Mouse (Mus musculus): ENCODE measurements around the gene Plekhg3. TPM values are rescaled to one million over a fixed set of nuclear protein-coding genes. Genes with fewer than 3 reads are reported as not detected.

The Plekhg3 gene
- 0.95 TPM for polyA plus RNA-seq (2017; shearing (Covaris generic))

DNA sequence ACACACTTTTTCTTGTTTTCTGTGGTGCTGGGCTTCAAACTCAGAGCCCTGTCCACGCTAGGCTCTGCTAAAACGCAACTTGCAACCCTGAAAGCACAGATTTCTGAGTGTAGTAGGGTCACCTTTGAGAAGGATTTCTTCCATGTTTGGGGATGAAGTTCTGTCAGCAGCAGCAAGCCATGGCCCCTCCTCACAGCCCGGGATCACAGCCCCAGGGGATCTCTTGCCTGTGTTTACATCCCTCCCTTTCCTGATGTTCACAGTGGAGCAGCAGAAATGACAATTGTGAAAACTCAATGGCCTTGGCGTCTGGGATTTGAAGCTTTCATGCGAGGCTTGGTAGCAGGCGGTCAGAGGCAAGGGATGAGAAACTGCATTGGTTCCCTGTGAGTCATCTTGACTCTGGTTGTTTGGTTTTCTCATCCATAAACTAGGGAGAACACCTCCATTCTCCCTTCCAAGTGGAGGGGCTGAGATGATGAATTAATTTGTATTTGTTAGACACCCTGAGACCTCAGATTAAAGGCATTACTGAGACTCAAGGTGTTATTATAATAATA lies at the start of gene Plekhg3:
Gene Plekhg3, plus strand, starts transcription at position 312 of the 560 bp plus-strand sequence.

Other genes starting within 250 kb of the Plekhg3 start
- 1.4 TPM for gene Akap5, start 206.0 kb upstream of the Plekhg3 start, polyA plus RNA-seq (2017; shearing (Covaris generic))
- gene Zbtb25, start 161.3 kb upstream of the Plekhg3 start, polyA plus RNA-seq (2017; shearing (Covaris generic)), result 62.1 TPM
- 25.3 TPM for gene Zbtb1, start 160.6 kb upstream of the Plekhg3 start, polyA plus RNA-seq (2017; shearing (Covaris generic))
- gene Hspa2, start 126.7 kb upstream of the Plekhg3 start, polyA plus RNA-seq (2017; shearing (Covaris generic)), result 1.9 TPM
- 0.08 TPM for gene Ppp1r36, start 113.4 kb upstream of the Plekhg3 start, polyA plus RNA-seq (2017; shearing (Covaris generic))
- 0.77 TPM for gene Sptb, start 179.7 kb downstream of the Plekhg3 start, polyA plus RNA-seq (2017; shearing (Covaris generic))
- gene Churc1, start 234.6 kb downstream of the Plekhg3 start, polyA plus RNA-seq (2017; shearing (Covaris generic)), result 159 TPM
- 24.2 TPM for gene Fntb, start 234.7 kb downstream of the Plekhg3 start, polyA plus RNA-seq (2017; shearing (Covaris generic))

All from CD4-positive, CD25-positive, alpha-beta regulatory T cell (primary cell).